Mouse (Mus musculus) neural tube, embryonic 12.5 days (tissue): ENCODE measurements around the gene Zbtb46. TPM values are rescaled to one million over a fixed set of nuclear protein-coding genes. Genes with fewer than 3 reads are reported as not detected.

Experiments
- ATAC-seq: fragments of 200-750 bp; cut with Nextera tagmentation; 2 replicates; pipeline ENCODE4 v1.8.0; 2017; ENCODE audit warnings: low read depth, mild to moderate bottlenecking, moderate TSS enrichment, moderate library complexity; ENCODE audit not compliant: low FRiP score
- H3K27ac ChIP-seq: fragments of 300-500 bp; sonication (generic); 2 replicates; pipeline ENCODE4 v1.5.1; 2016
- H3K27me3 ChIP-seq: fragments of 300-500 bp; sonication (generic); replicated peaks from 2 replicates; pipeline ENCODE4 v1.6.1; 2016; ENCODE audit warnings: mild to moderate bottlenecking
- H3K36me3 ChIP-seq: fragments of 300-500 bp; sonication (generic); 2 replicates; pipeline ENCODE4 v1.6.1; 2016; ENCODE audit warnings: mild to moderate bottlenecking
- H3K4me1 ChIP-seq: fragments of 300-500 bp; sonication (generic); 2 replicates; pipeline ENCODE4 v1.6.1; 2016
- H3K4me2 ChIP-seq: fragments of 300-500 bp; sonication (generic); replicated peaks from 2 replicates; pipeline ENCODE4 v1.6.1; 2016; ENCODE audit warnings: mild to moderate bottlenecking
- H3K4me3 ChIP-seq: fragments of 300-500 bp; sonication (generic); 2 replicates; pipeline ENCODE4 v1.5.1; 2016
- H3K9ac ChIP-seq: fragments of 300-500 bp; sonication (generic); 2 replicates; pipeline ENCODE4 v1.6.1; 2016; ENCODE audit warnings: mild to moderate bottlenecking
- H3K9me3 ChIP-seq: fragments of 300-500 bp; sonication (generic); 2 replicates; pipeline ENCODE4 v1.6.1; 2016; ENCODE audit warnings: mild to moderate bottlenecking
- WGBS: fragments of 180-500 bp; shearing (Covaris S2); methylation state at CpG from one replicate; pipeline ENCODE4 v1.1.7; 2016; 5-methylcytosine and 5-hydroxymethylcytosine counted together
- polyA plus RNA-seq: library from polyadenylated mRNA; unstranded; fragments of >200 nt; fragmentation: Nextera tagmentation; extraction: Ambion mirVana; gene quantifications from 2 replicates; pipeline ENCODE4 v1.2.1, GENCODE M21; 2016

The Zbtb46 gene
- polyA plus RNA-seq, 1 experiment from 2014 or later = 27.2 TPM

DNA sequence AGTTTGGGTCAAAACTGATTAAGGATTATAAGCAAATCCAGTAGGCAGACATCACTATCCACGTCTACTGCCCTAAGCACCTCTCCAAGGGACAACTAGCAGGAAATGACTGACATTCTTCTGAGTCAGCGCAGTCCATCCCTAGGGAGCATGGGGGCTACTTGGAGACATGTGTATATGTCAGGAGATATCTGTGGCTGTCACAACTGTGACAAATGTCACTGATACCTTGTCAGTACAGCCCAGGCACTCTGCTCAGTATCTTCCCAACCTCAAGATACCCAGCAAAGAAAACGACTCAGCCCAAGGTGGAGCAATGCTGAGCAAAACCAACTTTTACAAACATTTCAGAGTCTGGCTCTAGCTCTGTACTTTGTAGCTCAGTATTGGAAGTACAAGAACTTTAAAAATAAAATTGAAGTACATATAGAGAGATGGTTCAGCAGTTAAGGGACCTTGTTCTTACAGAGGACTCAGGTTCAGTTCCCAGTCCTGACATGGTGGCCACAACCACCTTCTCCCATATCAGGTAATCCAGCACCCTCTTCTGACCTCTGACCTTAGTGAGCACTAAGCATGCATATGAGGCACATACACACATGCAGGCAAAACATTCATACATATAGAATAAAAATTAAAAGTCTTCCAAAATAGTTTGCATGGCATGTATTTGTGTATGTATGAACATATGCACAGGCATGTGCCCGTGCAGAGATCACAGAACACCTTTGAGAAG lies 38.2 kb downstream of the Zbtb46 start:
- no peak overlapping the region for H3K4me3 ChIP-seq
- ATAC-seq = no peak
- WGBS = 84% methylated on average over 4 of the region's 4 CpGs

DNA sequence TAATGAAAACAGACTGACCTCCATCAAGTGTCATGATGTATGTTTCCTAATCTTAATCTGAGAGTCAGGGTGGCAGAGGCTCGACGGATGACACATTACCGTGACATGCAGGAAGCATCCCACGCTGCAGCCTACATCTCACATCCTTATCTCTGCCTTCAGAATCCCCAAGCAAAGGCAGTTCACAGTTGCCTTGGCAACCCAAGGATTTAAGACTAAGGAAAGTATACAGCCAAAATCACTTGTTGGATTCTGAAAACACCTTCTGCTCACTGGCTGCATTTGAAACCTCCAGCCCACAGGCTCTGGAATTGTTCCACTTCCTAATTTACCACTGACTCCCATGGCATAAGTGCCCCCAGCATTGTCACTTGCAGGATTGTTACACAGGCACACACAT lies 38.8 kb downstream of the Zbtb46 start:
- WGBS = 93% methylated on average over 4 of the region's 4 CpGs
- no peaks in the 10 kb centered on the region for H3K9me3 ChIP-seq
- no peak for ATAC-seq

More for the DNA sequence above, 38.2 kb downstream of the Zbtb46 start:
- Histone ChIP-seq H3K4me2 (no peak overlapping the region), H3K4me1 (no peaks in the 10 kb centered on the region), H3K36me3 (peaks cover 23% of the 10 kb centered on the region), H3K27me3 (no peaks in the 10 kb centered on the region), H3K9ac (no peak overlapping the region), H3K27ac (no peak overlapping the region), H3K9me3 (no peaks in the 10 kb centered on the region)

GRCm38 (mm10) chr2:181419359-181419758 lies 39.9 kb downstream of the Zbtb46 start:
- no peak overlapping the region for H3K4me3 ChIP-seq
- ATAC-seq = no peak
- no peak overlapping the region for H3K9ac ChIP-seq
- H3K9me3 ChIP-seq = no peaks in the 10 kb centered on the region
- no peak overlapping the region for H3K4me2 ChIP-seq
- H3K27ac ChIP-seq = no peak overlapping the region
- no peaks in the 10 kb centered on the region for H3K27me3 ChIP-seq
- WGBS = 85% methylated on average over 7 of the region's 7 CpGs
- H3K36me3 ChIP-seq = peaks cover 23% of the 10 kb centered on the region
- H3K4me1 ChIP-seq = no peaks in the 10 kb centered on the region

More for the DNA sequence above, 38.8 kb downstream of the Zbtb46 start:
- Histone ChIP-seq H3K36me3 (peaks cover 23% of the 10 kb centered on the region), H3K4me3 (no peak overlapping the region), H3K9ac (no peak overlapping the region), H3K27me3 (no peaks in the 10 kb centered on the region), H3K4me1 (no peaks in the 10 kb centered on the region), H3K27ac (no peak overlapping the region), H3K4me2 (no peak overlapping the region)

GRCm38 (mm10) chr2:181415945-181416344 lies 43.3 kb downstream of the Zbtb46 start:
- no peaks in the 10 kb centered on the region for H3K9me3 ChIP-seq
- H3K36me3 ChIP-seq = no peaks in the 10 kb centered on the region
- no peak overlapping the region for H3K27ac ChIP-seq
- H3K27me3 ChIP-seq = no peaks in the 10 kb centered on the region
- H3K4me3 ChIP-seq = no peak overlapping the region
- ATAC-seq = no peak
- 69% methylated on average over 3 of the region's 3 CpGs for whole genome bisulfite sequencing
- no peak overlapping the region for H3K9ac ChIP-seq
- no peaks in the 10 kb centered on the region for H3K4me1 ChIP-seq
- no peak overlapping the region for H3K4me2 ChIP-seq

GRCm38 (mm10) chr2:181413141-181413540 lies 46.1 kb downstream of the Zbtb46 start:
- Histone ChIP-seq H3K27me3 (no peaks in the 10 kb centered on the region), H3K4me2 (no peak overlapping the region), H3K9me3 (no peaks in the 10 kb centered on the region), H3K27ac (no peak overlapping the region), H3K36me3 (no peaks in the 10 kb centered on the region), H3K4me1 (no peaks in the 10 kb centered on the region), H3K4me3 (no peak overlapping the region), H3K9ac (no peak overlapping the region)
- ATAC-seq = no peak
- 51% methylated on average over 2 of the region's 2 CpGs for WGBS

GRCm38 (mm10) chr2:181410760-181411473 lies 48.3 kb downstream of the Zbtb46 start:
- Histone ChIP-seq H3K27ac (peak overlapping the region; percentile 3; the same call in 1 of the 2 replicates), H3K36me3 (no peaks in the 10 kb centered on the region), H3K4me1 (no peaks in the 10 kb centered on the region), H3K27me3 (no peaks in the 10 kb centered on the region), H3K9ac (no peak overlapping the region), H3K4me2 (no peak overlapping the region), H3K9me3 (no peaks in the 10 kb centered on the region), H3K4me3 (no peak overlapping the region)
- peak; percentile 74 for ATAC-seq
- WGBS = 53% methylated on average over 4 of the region's 4 CpGs

DNA sequence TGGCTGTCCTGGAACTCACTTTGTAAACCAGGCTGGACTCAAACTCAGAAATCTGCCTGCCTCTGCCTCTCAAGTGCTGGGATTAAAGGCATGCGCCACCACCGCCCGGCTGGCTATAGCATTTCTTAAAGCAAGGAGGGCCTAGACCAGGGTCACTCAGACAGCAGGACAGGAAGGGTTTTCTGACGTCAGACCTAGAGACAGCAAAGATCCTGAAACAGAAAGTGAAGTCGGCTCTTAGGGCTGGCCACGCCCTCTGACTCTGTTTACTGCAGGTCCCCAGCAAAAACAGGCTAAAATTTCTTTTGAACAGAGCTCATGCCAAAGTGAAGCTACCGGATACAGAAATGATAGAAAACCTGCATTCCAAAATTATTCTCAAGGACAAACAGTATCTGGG lies 49.6 kb downstream of the Zbtb46 start:
- Histone ChIP-seq H3K4me2 (no peak overlapping the region), H3K9ac (no peak overlapping the region), H3K4me3 (no peak overlapping the region), H3K27me3 (no peaks in the 10 kb centered on the region), H3K36me3 (no peaks in the 10 kb centered on the region), H3K27ac (no peak overlapping the region), H3K4me1 (no peaks in the 10 kb centered on the region), H3K9me3 (no peaks in the 10 kb centered on the region)
- ATAC-seq = no peak
- WGBS = 85% methylated on average over 7 of the region's 7 CpGs

- Histone ChIP-seq H3K9ac (no peak overlapping the region), H3K27me3 (no peaks in the 10 kb centered on the region), H3K27ac (no peak overlapping the region), H3K4me1 (no peaks in the 10 kb centered on the region), H3K36me3 (no peaks in the 10 kb centered on the region), H3K9me3 (no peaks in the 10 kb centered on the region), H3K4me2 (no peak overlapping the region), H3K4me3 (no peak overlapping the region)
- 94% methylated on average over 3 of the region's 3 CpGs for WGBS
- no peak for ATAC-seq
Measured at GRCm38 (mm10) chr2:181403722-181404121, 55.5 kb downstream of the Zbtb46 start.

DNA sequence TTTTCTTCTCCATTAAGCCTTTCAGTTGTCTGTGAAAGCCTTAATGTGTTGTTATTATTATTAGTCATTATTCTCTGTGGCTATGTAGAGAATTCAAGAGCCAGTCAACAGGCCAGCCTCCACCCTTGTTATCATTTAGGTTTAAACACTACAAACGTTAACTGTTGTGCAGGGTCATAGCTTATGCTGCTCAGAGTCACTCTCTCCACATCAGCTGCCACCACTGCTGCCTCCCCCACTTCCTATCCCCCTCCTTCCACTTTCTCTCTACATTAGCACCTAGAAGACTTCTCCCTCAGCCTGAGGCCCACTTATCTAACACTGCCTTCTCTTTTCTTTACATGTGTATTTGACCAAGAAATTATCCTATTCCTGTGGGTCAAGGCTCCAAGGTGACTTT lies 57.7 kb downstream of the Zbtb46 start:
- no peaks in the 10 kb centered on the region for H3K4me1 ChIP-seq
- H3K27me3 ChIP-seq = no peaks in the 10 kb centered on the region
- no peak overlapping the region for H3K27ac ChIP-seq
- no peak for ATAC-seq
- H3K36me3 ChIP-seq = no peaks in the 10 kb centered on the region
- no peaks in the 10 kb centered on the region for H3K9me3 ChIP-seq
- no peak overlapping the region for H3K4me2 ChIP-seq
- H3K4me3 ChIP-seq = no peak overlapping the region
- H3K9ac ChIP-seq = no peak overlapping the region
- WGBS = 30% methylated on average over 1 of the region's 1 CpGs

DNA sequence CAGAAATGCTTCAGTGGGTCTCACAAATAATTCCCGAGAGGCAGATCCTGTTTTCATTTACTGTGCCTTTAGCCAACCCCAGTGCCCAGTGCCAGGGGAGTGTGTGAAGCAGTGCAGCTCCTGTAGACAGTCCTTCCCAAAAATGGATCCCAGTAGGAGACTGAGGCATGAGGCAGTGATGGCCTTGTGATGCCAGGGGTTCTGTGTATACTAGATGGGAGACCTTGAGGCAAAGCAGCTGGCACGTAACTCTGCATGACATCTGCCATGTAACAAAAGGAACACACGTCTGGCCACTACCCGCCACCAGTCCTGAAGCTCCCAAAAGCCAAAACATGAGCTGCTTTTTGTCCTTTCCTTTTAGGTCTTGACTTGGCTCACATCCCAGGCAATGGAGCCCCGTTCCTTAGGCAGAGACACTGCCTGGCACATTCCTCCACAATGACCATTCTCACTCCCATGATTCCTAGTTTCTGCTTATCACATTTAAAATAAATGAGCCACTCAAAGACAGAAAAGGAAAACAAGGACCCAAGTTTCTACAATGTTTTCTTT lies 61.9 kb downstream of the Zbtb46 start:
- Histone ChIP-seq H3K4me2 (no peak overlapping the region), H3K27me3 (no peaks in the 10 kb centered on the region), H3K4me1 (no peaks in the 10 kb centered on the region), H3K27ac (no peak overlapping the region), H3K4me3 (no peak overlapping the region), H3K36me3 (peaks cover 11% of the 10 kb centered on the region; the same call in 1 of the 2 replicates), H3K9me3 (no peaks in the 10 kb centered on the region), H3K9ac (no peak overlapping the region)
- WGBS = 79% methylated on average over 5 of the region's 5 CpGs
- no peak for ATAC-seq

DNA sequence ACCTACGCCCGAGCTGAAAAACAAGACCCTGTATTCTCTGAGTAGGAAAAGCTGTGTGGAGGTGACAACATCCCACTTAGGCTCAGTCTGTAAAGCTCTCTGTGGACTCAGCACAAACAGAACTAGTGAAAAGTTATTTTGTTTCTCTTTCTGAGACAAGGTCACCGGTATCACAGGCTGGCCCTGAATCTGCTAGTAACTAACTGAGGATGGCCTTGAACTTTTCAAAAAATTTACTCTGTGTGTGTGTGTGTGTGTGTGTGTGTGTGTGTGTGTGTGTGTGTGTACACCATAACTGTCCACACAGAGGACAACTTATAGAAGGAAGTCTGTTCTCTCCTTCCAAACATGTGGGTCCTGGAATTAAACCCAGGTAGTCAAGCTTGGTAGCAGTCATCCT lies 65.1 kb downstream of the Zbtb46 start:
- Histone ChIP-seq H3K36me3 (peaks cover 35% of the 10 kb centered on the region), H3K4me1 (no peaks in the 10 kb centered on the region), H3K9ac (no peak overlapping the region), H3K4me2 (no peak overlapping the region), H3K9me3 (no peaks in the 10 kb centered on the region), H3K27me3 (no peaks in the 10 kb centered on the region), H3K27ac (no peak overlapping the region), H3K4me3 (no peak overlapping the region)
- 94% methylated on average over 3 of the region's 3 CpGs for WGBS
- ATAC-seq = no peak

DNA sequence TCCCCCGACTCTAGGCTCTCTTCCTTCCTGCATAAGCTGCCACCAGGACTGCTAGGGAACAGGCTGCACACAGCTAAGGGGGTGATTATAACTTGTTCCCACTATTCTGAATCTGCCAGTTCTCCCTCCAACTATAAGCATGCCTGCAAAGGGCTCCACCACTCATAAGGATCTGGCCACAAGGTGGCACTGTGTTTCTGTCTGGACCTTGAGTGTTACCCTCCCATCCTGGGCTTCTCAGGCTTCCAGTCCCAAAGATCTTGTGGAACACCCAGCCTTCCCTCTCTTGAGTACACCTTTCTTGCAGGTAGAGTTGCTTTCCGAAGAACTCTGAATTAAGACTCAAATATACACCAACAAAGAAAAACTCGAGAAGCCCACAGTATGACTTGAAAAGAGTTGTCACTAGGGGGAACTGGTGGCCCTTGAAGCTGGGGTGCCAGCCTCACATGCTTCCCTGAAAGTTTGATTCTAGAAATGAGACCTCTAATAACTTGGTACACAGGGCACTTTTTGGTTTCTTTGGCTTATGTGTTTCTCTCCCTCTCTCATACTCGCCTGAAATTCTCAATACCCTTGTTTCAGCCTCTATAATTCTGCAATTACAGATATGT lies 66.5 kb downstream of the Zbtb46 start:
- peaks cover 35% of the 10 kb centered on the region for H3K36me3 ChIP-seq
- no peak overlapping the region for H3K9ac ChIP-seq
- no peak overlapping the region for H3K4me3 ChIP-seq
- 43% methylated on average over 4 of the region's 4 CpGs for WGBS
- no peaks in the 10 kb centered on the region for H3K9me3 ChIP-seq
- H3K4me2 ChIP-seq = no peak overlapping the region
- no peak overlapping the region for H3K27ac ChIP-seq
- no peak for ATAC-seq
- no peaks in the 10 kb centered on the region for H3K27me3 ChIP-seq
- no peaks in the 10 kb centered on the region for H3K4me1 ChIP-seq
